Mouse (Mus musculus) testis, adult 2 months (tissue): Measurements from ENCODE around the gene Wnk2.

Experiments
- CTCF ChIP-seq: fragments of 200-500 bp; IDR thresholded peaks from 2 replicates; pipeline ENCODE4 v1.5.1; 2012; ENCODE audit warnings: low read depth, mild to moderate bottlenecking, inconsistent platforms, low read length, moderate library complexity; ENCODE audit not compliant: control insufficient read depth, insufficient read depth, insufficient replicate concordance
- POLR2A ChIP-seq: fragments of 200-500 bp; IDR thresholded peaks from 2 replicates; pipeline ENCODE4 v1.6.1; 2012; ENCODE audit warnings: low read depth, mild to moderate bottlenecking, inconsistent platforms, low read length, moderate library complexity; ENCODE audit not compliant: control insufficient read depth

- no peak for TF ChIP-seq POLR2A
- no peak for TF ChIP-seq CTCF
Observed at GRCm38 (mm10) chr13:49192156-49192855, 44.5 kb upstream of the Wnk2 start.
